Mouse (Mus musculus): ENCODE data around the gene Hnrnpm. TPM values are rescaled to one million over a fixed set of nuclear protein-coding genes. Genes with fewer than 3 reads are reported as not detected.
A peak's percentile ranks its signal among the peaks of the same experiment; 100 is the strongest.

Hnrnpm gene
- polyA plus RNA-seq, 1 experiment from 2014 or later = 567 TPM

GRCm38 (mm10) chr17:33649781-33650475 lies 36.7 kb downstream of the Hnrnpm start:
- Histone ChIP-seq H3K27me3 (replicated peaks; ENCODE audit: low read depth, poor library complexity, severe bottlenecking) (no peaks in the 10 kb centered on the region), H3K27ac (replicated peaks) (no peak overlapping the region), H3K36me3 (replicated peaks) (peaks cover 100% of the 10 kb centered on the region), H3K9me3 (no peaks in the 10 kb centered on the region), H3K4me1 (no peaks in the 10 kb centered on the region), H3K4me3 (no peak overlapping the region)
- peak; percentile 8 for DNase-seq (ENCODE audit: low spot score)
- WGBS = 97% methylated on average over 34 of the region's 34 CpGs

GRCm38 (mm10) chr17:33645073-33645472 lies 41.6 kb downstream of the Hnrnpm start:
- H3K9me3 ChIP-seq = no peaks in the 10 kb centered on the region
- no peak overlapping the region for H3K4me3 ChIP-seq
- peak; percentile 7 for DNase-seq (ENCODE audit: low spot score)
- H3K36me3 ChIP-seq (replicated peaks) = peaks cover 100% of the 10 kb centered on the region
- no peaks in the 10 kb centered on the region for H3K27me3 ChIP-seq (replicated peaks; ENCODE audit: low read depth, poor library complexity, severe bottlenecking)
- no peaks in the 10 kb centered on the region for H3K4me1 ChIP-seq
- 93% methylated on average over 8 of the region's 8 CpGs for WGBS
- no peak overlapping the region for H3K27ac ChIP-seq (replicated peaks)

GRCm38 (mm10) chr17:33644068-33644467 lies 42.6 kb downstream of the Hnrnpm start:
- Histone ChIP-seq H3K27ac (replicated peaks) (no peak overlapping the region), H3K4me1 (no peaks in the 10 kb centered on the region), H3K27me3 (replicated peaks; ENCODE audit: low read depth, poor library complexity, severe bottlenecking) (no peaks in the 10 kb centered on the region), H3K36me3 (replicated peaks) (peaks cover 96% of the 10 kb centered on the region), H3K9me3 (no peaks in the 10 kb centered on the region), H3K4me3 (no peak overlapping the region)
- WGBS = 89% methylated on average over 4 of the region's 4 CpGs
- DNase-seq (ENCODE audit: low spot score) = peak; percentile 7

GRCm38 (mm10) chr17:33639743-33640142 lies 46.9 kb downstream of the Hnrnpm start:
- DNase-seq (ENCODE audit: low spot score) = no peak
- Histone ChIP-seq H3K27me3 (replicated peaks; ENCODE audit: low read depth, poor library complexity, severe bottlenecking) (no peaks in the 10 kb centered on the region), H3K27ac (replicated peaks) (no peak overlapping the region), H3K36me3 (replicated peaks) (peaks cover 86% of the 10 kb centered on the region), H3K9me3 (no peaks in the 10 kb centered on the region), H3K4me1 (no peaks in the 10 kb centered on the region), H3K4me3 (no peak overlapping the region)
- 70% methylated on average over 6 of the region's 6 CpGs for WGBS

- DNase-seq (ENCODE audit: low spot score) = no peak
- 84% methylated on average over 4 of the region's 4 CpGs for WGBS
Observed at GRCm38 (mm10) chr17:33637516-33638276, 49.0 kb downstream of the Hnrnpm start, which contains the start of gene Pram1. Gene Pram1 (plus strand): TSS chr17:33638056.

GRCm38 (mm10) chr17:33637038-33637437 lies 49.6 kb downstream of the Hnrnpm start:
- no peak overlapping the region for H3K27ac ChIP-seq (replicated peaks)
- peaks cover 81% of the 10 kb centered on the region for H3K36me3 ChIP-seq (replicated peaks)
- no peak overlapping the region for H3K4me3 ChIP-seq
- 91% methylated on average over 2 of the region's 2 CpGs for WGBS
- no peaks in the 10 kb centered on the region for H3K4me1 ChIP-seq
- no peak for DNase-seq (ENCODE audit: low spot score)
- no peaks in the 10 kb centered on the region for H3K27me3 ChIP-seq (replicated peaks; ENCODE audit: low read depth, poor library complexity, severe bottlenecking)
- no peaks in the 10 kb centered on the region for H3K9me3 ChIP-seq

More at GRCm38 (mm10) chr17:33637516-33638276, 49.0 kb downstream of the Hnrnpm start, which contains the start of gene Pram1:
- peaks cover 83% of the 10 kb centered on the region for H3K36me3 ChIP-seq (replicated peaks)
- no peak within 1 kb of the TSS for H3K27ac ChIP-seq (replicated peaks)
- no peaks in the 10 kb centered on the region for H3K27me3 ChIP-seq (replicated peaks; ENCODE audit: low read depth, poor library complexity, severe bottlenecking)
- no peaks in the 10 kb centered on the region for H3K4me1 ChIP-seq
- H3K9me3 ChIP-seq = no peaks in the 10 kb centered on the region
- no peak within 1 kb of the TSS for H3K4me3 ChIP-seq

GRCm38 (mm10) chr17:33631796-33632195 lies 54.9 kb downstream of the Hnrnpm start:
- H3K9me3 ChIP-seq = no peaks in the 10 kb centered on the region
- no peaks in the 10 kb centered on the region for H3K27me3 ChIP-seq (replicated peaks; ENCODE audit: low read depth, poor library complexity, severe bottlenecking)
- no peak overlapping the region for H3K4me3 ChIP-seq
- peaks cover 24% of the 10 kb centered on the region for H3K4me1 ChIP-seq
- peaks cover 52% of the 10 kb centered on the region for H3K36me3 ChIP-seq (replicated peaks)
- DNase-seq (ENCODE audit: low spot score) = peak; percentile 6
- no peak overlapping the region for H3K27ac ChIP-seq (replicated peaks)
- 92% methylated on average over 5 of the region's 5 CpGs for WGBS

GRCm38 (mm10) chr17:33631236-33631635 lies 55.4 kb downstream of the Hnrnpm start:
- Histone ChIP-seq H3K4me3 (no peak overlapping the region), H3K27me3 (replicated peaks; ENCODE audit: low read depth, poor library complexity, severe bottlenecking) (no peaks in the 10 kb centered on the region), H3K36me3 (replicated peaks) (peaks cover 49% of the 10 kb centered on the region), H3K9me3 (no peaks in the 10 kb centered on the region), H3K4me1 (peaks cover 24% of the 10 kb centered on the region), H3K27ac (replicated peaks) (no peak overlapping the region)
- WGBS = 96% methylated on average over 9 of the region's 9 CpGs
- peak; percentile 8 for DNase-seq (ENCODE audit: low spot score)

GRCm38 (mm10) chr17:33630171-33630895 lies 56.3 kb downstream of the Hnrnpm start:
- H3K27ac ChIP-seq (replicated peaks) = no peak overlapping the region
- 87% methylated on average over 13 of the region's 13 CpGs for WGBS
- DNase-seq (ENCODE audit: low spot score) = peak; percentile 11

GRCm38 (mm10) chr17:33629487-33630125 lies 57.1 kb downstream of the Hnrnpm start:
- Histone ChIP-seq H3K9me3 (no peaks in the 10 kb centered on the region), H3K4me1 (peaks cover 24% of the 10 kb centered on the region), H3K27ac (replicated peaks) (peak overlapping the region; percentile 99), H3K27me3 (replicated peaks; ENCODE audit: low read depth, poor library complexity, severe bottlenecking) (no peaks in the 10 kb centered on the region), H3K4me3 (peak overlapping the region; percentile 79), H3K36me3 (replicated peaks) (peaks cover 41% of the 10 kb centered on the region)
- 76% methylated on average over 12 of the region's 12 CpGs for WGBS
- no peak for DNase-seq (ENCODE audit: low spot score)

More at GRCm38 (mm10) chr17:33630171-33630895, 56.3 kb downstream of the Hnrnpm start:
- Histone ChIP-seq H3K4me3 (peak overlapping the region; percentile 79), H3K9me3 (no peaks in the 10 kb centered on the region), H3K27me3 (replicated peaks; ENCODE audit: low read depth, poor library complexity, severe bottlenecking) (no peaks in the 10 kb centered on the region), H3K4me1 (peaks cover 24% of the 10 kb centered on the region), H3K36me3 (replicated peaks) (peaks cover 41% of the 10 kb centered on the region)

- Histone ChIP-seq H3K27me3 (replicated peaks; ENCODE audit: low read depth, poor library complexity, severe bottlenecking) (no peaks in the 10 kb centered on the region), H3K27ac (replicated peaks) (peak within 1 kb of the TSS; percentile 99), H3K4me1 (peaks cover 24% of the 10 kb centered on the region), H3K4me3 (peak within 1 kb of the TSS; percentile 79), H3K36me3 (replicated peaks) (peaks cover 34% of the 10 kb centered on the region), H3K9me3 (no peaks in the 10 kb centered on the region)
- 4% methylated on average over 35 of the region's 35 CpGs for WGBS
- DNase-seq (ENCODE audit: low spot score) = peak; percentile 92
Observed at GRCm38 (mm10) chr17:33628621-33629486, 57.8 kb downstream of the Hnrnpm start, which contains the start of gene Zfp414. Gene Zfp414 (plus strand): TSS chr17:33629090.

Measured in embryonic facial prominence, embryonic 10.5 days (tissue).